Mouse (Mus musculus) testis, postnatal 10 days (tissue): ENCODE measurements at regions not wholly inside any gene's neighbourhood (a gene's known extent, or its start where the extent isn't known, plus 50 kb on each side); places are given as distances from the start of the nearest gene placed in this dataset.

Experiments used
- DNase-seq: peaks from one replicate; pipeline ENCODE4 v3.0.0; 2021; ENCODE audit warnings: low spot score

DNA sequence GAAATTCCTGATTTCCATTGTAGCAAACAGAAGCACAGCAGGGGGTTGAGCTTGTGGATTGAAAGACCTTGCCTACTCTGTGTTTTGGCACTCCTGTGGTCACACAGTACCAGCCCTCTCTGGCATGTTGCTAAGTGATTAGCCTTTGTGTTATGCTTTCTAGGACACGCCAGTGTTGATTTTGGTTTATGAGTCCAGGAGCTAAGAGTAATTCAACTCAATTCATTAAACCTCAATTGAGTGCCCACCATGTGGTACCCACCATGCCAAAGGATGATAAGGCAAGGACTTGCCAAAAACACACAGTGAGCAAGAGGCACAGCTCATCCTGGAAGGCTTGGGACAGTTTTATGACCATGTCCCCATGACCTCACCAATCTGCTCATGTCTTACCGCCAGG lies 221.1 kb upstream of the Sox14 start:
- no peak for DNase-seq

DNA sequence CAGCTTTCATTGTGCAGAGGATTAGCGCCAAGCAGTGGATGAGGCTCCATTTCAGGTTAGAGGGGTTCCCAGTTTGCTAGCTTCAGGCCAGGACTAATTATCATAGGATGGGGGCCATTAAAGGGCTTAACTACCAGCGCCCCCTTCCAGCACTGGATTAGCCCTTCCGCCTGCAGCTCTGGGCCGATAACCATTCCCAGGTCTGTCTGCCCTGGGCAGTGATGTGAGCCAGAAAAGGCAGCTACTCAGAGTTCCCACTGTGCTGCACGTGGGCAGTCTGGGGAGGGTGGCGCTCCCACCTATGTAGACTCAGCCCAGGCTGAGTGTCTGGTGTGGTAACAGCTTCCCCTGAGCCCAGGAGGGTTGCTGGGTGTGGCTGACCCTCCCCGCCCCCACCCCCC lies 219.6 kb upstream of the Sox14 start:
- no peak for DNase-seq

DNA sequence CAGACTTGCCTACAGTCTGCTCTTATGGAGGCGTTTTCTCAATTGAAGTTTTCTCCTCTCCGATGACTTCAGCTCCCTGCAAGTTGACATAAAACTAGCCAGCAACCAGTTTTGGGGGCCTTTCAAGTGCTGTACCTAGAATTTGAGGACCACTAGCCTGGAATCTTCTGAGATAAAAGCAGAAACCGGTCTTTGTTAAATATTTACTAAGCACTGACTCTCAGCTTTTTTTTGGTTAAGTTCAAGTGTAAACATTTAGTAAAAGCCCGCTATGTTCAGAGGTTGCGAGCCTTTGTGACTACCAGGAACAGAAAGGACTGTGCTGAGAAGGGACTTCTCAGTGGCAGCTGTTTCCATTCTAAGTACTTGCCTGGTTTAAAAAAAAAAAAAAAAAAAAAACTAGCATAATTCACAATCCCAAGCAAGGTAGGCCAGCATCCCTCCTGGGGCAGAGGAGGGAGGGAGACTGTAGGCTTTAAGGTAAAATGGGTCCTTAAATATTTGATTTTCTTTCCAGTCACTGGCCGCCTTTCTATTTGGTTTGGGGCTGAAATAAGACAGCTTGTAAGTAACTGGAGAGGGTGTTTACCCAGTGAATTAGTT lies 219.1 kb upstream of the Sox14 start:
- DNase-seq = no peak

DNA sequence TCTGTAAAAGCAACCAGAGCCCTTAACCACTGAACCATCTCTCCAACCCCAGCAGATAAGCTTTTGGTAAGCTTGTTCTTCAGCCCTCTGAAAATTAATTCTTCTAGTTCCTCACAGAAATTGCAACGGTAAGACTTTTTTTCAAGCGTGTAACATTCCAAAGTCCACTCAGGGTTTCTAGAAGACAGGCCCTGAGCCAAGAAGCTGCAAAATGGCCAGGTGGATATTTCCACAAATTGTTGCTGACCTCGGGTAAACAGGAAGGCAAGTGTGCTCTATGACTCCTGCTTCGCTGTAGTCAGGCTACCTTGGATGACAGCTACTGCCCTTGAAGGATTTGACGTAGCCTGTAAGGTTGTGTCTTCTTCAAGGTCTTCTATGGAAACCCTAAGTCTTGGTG lies 195.2 kb upstream of the Sox14 start:
- no peak for DNase-seq

DNA sequence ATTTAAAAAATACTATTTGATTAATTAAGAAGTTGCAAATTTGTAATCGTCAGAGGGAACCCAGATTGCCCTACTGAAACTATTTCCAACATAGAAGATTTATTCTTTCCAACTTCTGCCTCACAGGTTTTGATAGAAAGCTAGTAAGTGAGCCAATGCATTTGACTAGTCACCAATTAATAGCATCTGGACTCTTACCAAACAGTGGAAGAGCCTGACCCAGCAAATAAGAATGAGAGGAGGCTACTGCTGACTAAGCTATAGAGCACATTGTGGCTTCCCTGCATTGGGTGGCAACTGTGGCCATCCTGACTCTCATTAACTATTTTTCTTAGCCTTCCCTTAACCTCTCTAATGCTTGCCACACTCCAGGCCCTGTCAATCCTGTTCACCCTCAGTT lies 182.6 kb upstream of the Sox14 start:
- no peak for DNase-seq

DNA sequence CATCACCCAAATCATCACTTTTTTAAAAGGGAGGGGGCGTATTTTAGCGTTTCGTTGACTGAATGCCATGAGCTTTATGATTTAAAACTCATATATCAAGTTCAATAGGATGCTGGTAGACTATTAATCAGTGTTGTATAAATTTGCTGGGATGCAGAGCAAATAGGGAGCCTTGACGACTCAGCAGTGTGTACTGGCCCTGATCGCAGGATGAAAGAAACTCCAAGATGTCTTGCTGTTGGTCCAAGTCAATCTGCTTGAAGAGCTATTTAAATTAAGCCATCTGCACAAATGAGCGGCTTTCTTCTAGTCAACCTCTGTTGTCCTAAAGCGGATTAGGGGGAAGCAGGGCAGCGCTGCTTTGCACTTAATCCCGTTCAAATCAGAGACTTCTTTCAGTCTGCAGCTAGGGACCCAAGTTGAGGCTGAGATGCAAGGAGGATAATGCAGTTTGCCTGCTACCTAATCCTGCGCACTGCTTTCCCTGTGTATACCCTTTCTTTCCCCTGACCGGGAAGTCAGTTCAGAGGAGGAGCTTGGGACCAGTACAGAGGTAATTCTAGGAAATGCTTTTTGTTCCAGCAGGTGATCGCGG lies 170.3 kb upstream of the Sox14 start:
- DNase-seq = no peak

DNA sequence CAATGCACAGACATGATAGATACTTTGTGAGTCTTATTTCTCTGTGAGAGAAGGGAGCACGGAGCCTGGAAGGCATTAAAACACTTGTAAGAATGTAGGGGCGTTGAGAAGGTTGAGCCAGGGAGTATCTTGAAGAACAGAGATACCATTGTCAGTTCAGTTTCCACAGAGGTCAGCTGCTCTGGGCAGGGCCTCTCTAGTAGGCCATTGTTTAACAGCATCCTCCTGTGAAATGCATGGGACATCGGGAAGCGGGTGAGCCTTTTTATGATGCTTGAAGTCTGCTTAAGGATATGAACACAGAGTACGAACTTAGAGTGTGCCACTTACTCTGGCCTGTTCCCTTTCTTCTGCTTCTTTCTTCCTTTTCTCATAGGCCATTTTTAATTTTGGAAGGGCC lies 169.7 kb upstream of the Sox14 start:
- no peak for DNase-seq

DNA sequence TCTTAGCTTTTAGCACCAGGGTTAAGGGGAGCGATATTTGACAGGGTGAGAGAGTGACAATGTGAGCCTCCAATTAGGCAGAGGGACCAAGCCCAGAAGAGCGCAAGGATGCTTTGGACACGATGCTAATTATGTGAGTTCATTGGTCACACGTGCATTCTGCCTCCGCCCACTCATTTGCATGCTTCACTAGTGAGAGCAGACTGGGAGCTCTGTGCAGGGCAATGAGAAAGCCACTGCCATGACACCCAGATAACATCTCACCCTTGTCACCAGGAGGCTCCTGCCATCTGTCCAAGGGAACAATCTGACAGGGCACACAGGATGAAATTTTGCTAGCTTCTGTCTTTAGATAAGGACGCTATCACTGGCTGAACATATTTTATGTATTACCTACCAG lies 165.8 kb upstream of the Sox14 start:
- no peak for DNase-seq

DNA sequence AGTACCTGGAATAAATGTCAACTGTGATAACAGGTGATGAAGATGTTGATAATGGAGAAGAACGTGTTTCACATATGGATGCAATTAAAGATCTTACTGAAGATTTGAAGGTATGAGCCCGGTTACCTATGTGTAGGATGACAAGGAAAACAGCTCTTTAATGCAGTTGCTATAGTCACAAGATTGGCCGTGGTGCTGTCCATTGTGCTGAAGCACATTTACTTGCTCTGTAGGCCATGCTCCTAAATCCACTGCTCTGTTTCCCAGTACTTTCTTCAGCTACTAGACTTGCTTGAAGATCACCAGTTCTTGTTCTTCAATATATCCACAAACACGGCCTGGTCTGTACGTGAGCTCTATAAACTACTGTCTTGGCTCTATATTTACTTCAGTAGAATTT lies 147.7 kb upstream of the Sox14 start:
- peak; percentile 45 for DNase-seq

DNA sequence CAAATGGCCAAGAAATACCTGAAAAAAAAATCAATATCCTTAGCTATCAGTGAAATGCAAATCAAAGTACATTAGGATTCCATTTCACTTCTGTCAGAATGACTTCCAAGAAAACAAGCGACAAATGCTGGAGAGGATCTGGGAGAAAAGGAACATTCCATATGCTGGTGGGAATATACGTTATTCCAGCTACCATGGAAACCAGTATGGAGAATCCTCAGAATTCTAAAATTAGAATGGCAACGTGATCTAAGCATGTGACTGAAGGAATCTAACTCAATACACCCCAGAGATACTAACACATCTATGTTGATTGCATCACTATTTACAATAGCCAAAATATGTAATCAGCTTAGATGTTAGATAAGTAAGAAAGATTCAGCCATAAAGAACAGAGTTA lies 146.1 kb upstream of the Sox14 start:
- DNase-seq = no peak

DNA sequence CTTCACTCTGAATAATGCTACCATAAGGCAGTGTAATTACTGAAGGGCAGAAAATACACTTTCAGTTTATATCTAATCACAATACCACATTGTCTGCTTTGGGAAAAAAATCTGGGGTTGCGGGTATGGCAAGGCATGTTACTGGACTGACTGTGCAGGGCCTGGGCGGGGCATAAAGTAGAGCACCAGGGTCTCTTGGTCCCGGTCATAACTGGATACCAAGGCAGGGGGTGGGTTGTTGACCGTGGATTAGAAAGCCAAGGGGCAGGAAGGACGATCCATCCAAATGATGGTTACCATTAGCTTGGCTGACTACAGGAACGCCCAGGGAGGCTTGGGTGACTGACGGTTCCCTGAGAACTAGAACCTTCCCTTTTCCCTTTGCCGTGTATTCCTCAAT lies 119.2 kb upstream of the Sox14 start:
- DNase-seq = no peak

DNA sequence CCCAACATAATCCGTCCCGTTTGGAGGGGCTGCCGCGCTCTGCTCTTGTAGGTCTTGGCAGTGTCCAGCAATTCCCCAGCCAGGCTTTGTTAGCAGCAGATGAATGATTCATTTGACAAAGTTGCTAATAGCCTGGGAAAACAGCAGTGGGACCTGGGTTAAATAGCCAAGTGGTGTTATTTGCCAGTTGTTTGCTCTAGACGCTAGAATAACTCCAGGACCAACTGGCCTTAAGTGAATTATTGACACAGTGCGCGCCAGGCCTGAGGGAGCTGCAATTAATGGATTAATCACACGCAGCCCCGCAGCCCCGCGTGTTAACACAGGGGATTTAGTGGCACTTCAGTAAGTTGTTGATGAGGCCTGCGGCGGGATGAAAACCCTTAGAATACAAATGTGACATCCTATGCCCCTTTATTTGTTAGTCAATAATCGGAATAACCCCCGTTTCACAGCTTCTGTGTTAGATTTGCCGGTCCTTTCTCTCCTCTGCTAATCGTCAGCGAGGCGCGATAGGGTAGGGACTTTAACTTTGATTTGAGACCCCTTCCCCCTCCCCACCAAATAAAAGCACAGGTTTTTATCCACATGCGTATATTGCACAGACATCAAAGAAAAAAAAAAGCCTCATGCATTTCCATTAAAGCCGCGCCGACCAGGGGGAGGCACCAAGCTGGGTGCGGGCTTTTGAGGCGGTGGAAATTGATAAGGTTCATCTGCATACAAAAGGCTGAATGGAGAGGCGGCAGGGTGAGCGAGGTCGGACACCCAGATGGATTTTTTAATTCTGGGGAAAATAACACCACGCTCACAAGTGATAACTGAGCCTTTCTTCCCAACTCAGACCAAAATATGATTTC lies 118.5 kb upstream of the Sox14 start:
- no peak for DNase-seq

DNA sequence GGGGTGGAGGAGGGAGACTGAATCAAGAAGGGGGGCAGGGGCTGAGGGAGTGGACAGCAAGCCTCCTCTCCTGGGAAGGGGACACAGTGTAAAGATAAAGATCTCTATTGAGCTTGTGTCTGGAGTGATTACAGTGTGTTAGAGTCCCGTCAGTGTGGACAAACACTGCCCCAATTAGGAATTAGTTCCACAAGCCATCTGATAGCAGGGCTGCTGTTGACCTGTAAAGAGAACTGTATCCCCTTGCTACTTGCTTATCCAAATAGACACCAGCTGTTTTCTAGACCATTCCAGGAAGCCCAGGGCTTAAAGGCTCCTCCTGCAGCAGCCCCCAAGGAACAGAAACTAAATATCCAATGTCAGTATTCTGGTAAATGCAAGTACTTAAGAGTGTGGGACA lies 111.4 kb upstream of the Sox14 start:
- no peak for DNase-seq

DNA sequence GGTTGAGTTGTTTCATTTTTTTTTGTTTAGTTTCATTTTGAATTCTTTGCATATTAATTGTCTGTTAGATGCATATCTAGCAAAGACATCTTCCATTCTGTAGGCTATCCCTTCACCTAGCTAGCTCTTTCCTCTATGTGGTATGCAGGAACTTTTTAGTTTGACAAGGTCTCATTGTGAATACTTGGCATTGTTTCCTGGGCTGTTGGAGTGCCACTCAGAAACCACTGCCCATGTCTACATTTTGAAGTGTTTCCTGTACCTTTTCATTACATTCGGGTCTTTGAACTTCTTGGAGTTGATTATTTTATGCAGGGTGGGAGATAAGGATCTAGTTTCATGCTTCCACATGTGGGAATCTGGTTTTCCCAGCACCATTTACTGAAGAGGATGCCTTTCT lies 104.8 kb upstream of the Sox14 start:
- no peak for DNase-seq

DNA sequence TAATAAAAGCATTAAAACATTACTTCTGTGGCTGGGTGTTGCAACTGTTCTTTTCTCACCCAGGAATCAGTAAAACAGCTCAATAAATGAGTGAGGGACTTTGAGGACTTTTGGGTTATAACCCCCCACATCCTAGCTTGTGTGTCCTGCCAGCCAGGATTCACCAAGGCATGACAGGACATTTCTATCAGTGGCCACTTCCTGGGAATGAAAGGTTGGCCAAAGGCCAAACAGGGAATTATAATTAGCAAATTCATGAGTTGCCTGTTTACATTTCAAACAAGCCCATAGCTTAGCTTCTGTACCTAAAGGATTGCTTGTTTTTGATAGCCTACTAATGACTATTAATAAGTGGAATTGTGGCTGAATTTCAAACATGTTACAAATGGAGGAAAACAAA lies 85.6 kb upstream of the Sox14 start:
- DNase-seq = no peak

DNA sequence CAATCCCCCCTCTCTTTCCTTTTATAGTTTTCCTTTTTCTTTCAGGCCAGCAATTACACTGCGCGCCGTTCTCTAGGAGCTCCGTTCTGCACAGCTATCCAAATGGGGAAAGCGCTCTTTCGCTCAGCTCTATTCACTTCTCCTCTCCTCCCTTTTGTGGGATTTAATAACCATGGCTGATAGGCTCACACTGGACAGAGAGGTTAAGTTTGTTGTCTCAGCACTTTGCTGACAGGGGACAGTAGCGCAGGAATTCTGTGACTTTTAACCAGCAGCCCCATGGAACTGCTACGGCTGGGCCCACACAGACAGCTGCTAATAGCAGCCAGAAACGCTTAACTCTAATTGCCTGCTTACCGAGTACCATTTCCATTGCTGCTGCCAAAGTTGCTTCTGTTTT lies 78.8 kb upstream of the Sox14 start:
- no peak for DNase-seq

DNA sequence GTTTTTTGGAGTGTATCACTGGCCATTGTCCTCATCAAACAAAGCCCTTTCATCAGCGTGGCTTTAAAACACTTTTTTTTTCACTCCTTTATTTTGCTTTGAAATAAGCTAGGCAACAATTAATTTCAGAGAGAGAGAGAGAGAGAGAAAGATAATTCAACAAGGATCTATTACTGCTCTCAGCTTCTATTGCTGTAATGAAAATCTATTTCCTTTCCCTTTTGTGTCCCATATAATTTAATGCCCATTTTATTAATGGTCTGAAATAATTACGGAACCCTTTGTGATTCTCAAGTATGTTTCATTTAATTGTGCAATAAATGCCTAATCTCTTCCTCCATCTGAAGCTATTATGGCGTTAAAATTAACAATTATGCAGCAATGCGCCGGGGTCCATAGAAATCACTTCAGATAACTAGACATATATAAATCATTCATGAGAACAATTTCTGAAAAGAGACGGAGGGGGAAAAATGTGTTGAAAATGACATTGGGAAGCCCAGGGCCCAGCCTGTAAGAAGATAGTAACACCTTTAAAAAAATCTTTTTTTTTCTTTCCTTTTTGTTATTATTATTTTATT lies 78.2 kb upstream of the Sox14 start:
- DNase-seq = no peak
